Mouse (Mus musculus) heart, embryonic 11.5 days (tissue): ENCODE measurements around the gene Stac. TPM values are rescaled to one million over a fixed set of nuclear protein-coding genes. Genes with fewer than 3 reads are reported as not detected.

Experiments
- ATAC-seq: fragments of 200-750 bp; cut with Nextera tagmentation; replicated peaks from 2 replicates; pipeline ENCODE4 v1.8.0; 2017; ENCODE audit warnings: moderate library complexity; ENCODE audit not compliant: insufficient number of reproducible peaks, low FRiP score, low TSS enrichment
- H3K27ac ChIP-seq: fragments of 300-500 bp; sonication (generic); 2 replicates; pipeline ENCODE4 v1.5.1; 2014; ENCODE audit warnings: mild to moderate bottlenecking, low read depth, low read length
- H3K27me3 ChIP-seq: fragments of 300-500 bp; sonication (generic); 2 replicates; pipeline ENCODE4 v1.6.1; 2014; ENCODE audit warnings: mild to moderate bottlenecking, low read length, mixed read lengths; ENCODE audit not compliant: control insufficient read depth, insufficient read depth
- H3K36me3 ChIP-seq: fragments of 300-500 bp; sonication (generic); 2 replicates; pipeline ENCODE4 v1.6.1; 2014; ENCODE audit warnings: mild to moderate bottlenecking, low read length, moderate library complexity, mixed read lengths; ENCODE audit not compliant: control insufficient read depth, insufficient read depth
- H3K4me1 ChIP-seq: fragments of 300-500 bp; sonication (generic); 2 replicates; pipeline ENCODE4 v1.6.1; 2014; ENCODE audit warnings: low read length; ENCODE audit not compliant: control insufficient read depth, insufficient read depth
- H3K4me2 ChIP-seq: fragments of 300-500 bp; sonication (generic); 2 replicates; pipeline ENCODE4 v1.6.1; 2014; ENCODE audit warnings: mild to moderate bottlenecking, moderate library complexity
- H3K4me3 ChIP-seq: fragments of 300-500 bp; sonication (generic); 2 replicates; pipeline ENCODE4 v1.5.1; 2014; ENCODE audit warnings: low read depth, low read length
- H3K9ac ChIP-seq: fragments of 300-500 bp; sonication (generic); 2 replicates; pipeline ENCODE4 v1.6.1; 2014; ENCODE audit warnings: mild to moderate bottlenecking, low read depth, low read length, moderate library complexity
- H3K9me3 ChIP-seq: fragments of 300-500 bp; sonication (generic); replicated peaks from 2 replicates; pipeline ENCODE4 v1.6.1; 2016; ENCODE audit warnings: low read length; ENCODE audit not compliant: control insufficient read depth
- WGBS: fragments of 180-500 bp; shearing (Covaris S2); extraction: QIAGEN DNeasy Blood & Tissue Kit; methylation state at CpG from one replicate; pipeline ENCODE4 v1.1.7; 2014; ENCODE audit not compliant: insufficient replicate concordance; 5-methylcytosine and 5-hydroxymethylcytosine counted together
- polyA plus RNA-seq: library from polyadenylated mRNA; unstranded; fragments of >200 nt; fragmentation: Nextera tagmentation; extraction: Ambion mirVana; gene quantifications from 2 replicates; pipeline ENCODE4 v1.2.1, GENCODE M21; 2014

Stac gene
- polyA plus RNA-seq, 1 experiment from 2014 or later = 0.79 TPM

GRCm38 (mm10) chr9:111700101-111700500, 10.0 kb upstream of the Stac start:
- H3K9ac ChIP-seq = no peak overlapping the region
- H3K27ac ChIP-seq = no peak overlapping the region
- no peaks in the 10 kb centered on the region for H3K4me1 ChIP-seq
- no peaks in the 10 kb centered on the region for H3K36me3 ChIP-seq
- no peaks in the 10 kb centered on the region for H3K9me3 ChIP-seq
- no peak overlapping the region for H3K4me3 ChIP-seq
- 49% methylated on average over 2 of the region's 2 CpGs for WGBS
- no peak overlapping the region for H3K4me2 ChIP-seq
- H3K27me3 ChIP-seq = no peaks in the 10 kb centered on the region
- ATAC-seq = no peak

GRCm38 (mm10) chr9:111690484-111690855, 322 bp upstream of the Stac start:
- H3K4me2 ChIP-seq = peak overlapping the region; percentile 96

GRCm38 (mm10) chr9:111689146-111689545, 1.0 kb downstream of the Stac start:
- 81% methylated on average over 11 of the region's 11 CpGs for WGBS
- H3K9me3 ChIP-seq = no peaks in the 10 kb centered on the region
- peaks cover 27% of the 10 kb centered on the region for H3K27me3 ChIP-seq
- H3K9ac ChIP-seq = no peak overlapping the region
- H3K4me2 ChIP-seq = no peak overlapping the region
- H3K4me3 ChIP-seq = no peak overlapping the region
- no peak overlapping the region for H3K27ac ChIP-seq
- no peaks in the 10 kb centered on the region for H3K36me3 ChIP-seq
- no peaks in the 10 kb centered on the region for H3K4me1 ChIP-seq
- no peak for ATAC-seq

More at GRCm38 (mm10) chr9:111690484-111690855, 322 bp upstream of the Stac start:
- Histone ChIP-seq H3K36me3 (no peaks in the 10 kb centered on the region), H3K9me3 (no peaks in the 10 kb centered on the region), H3K27ac (no peak overlapping the region), H3K4me1 (no peaks in the 10 kb centered on the region), H3K4me3 (peak overlapping the region; percentile 62), H3K27me3 (peaks cover 27% of the 10 kb centered on the region), H3K9ac (peak overlapping the region; percentile 66; the same call in 1 of the 2 replicates)
- ATAC-seq = no peak
- 13% methylated on average over 6 of the region's 6 CpGs for WGBS

GRCm38 (mm10) chr9:111684170-111684569, 6.0 kb downstream of the Stac start:
- H3K9me3 ChIP-seq = no peaks in the 10 kb centered on the region
- ATAC-seq = no peak
- H3K4me1 ChIP-seq = no peaks in the 10 kb centered on the region
- no peaks in the 10 kb centered on the region for H3K36me3 ChIP-seq
- H3K4me2 ChIP-seq = no peak overlapping the region
- 84% methylated on average over 2 of the region's 2 CpGs for WGBS
- H3K27ac ChIP-seq = no peak overlapping the region
- H3K9ac ChIP-seq = no peak overlapping the region
- no peak overlapping the region for H3K4me3 ChIP-seq
- peaks cover 11% of the 10 kb centered on the region for H3K27me3 ChIP-seq

- Histone ChIP-seq H3K9ac (no peak overlapping the region), H3K4me1 (no peaks in the 10 kb centered on the region), H3K4me2 (no peak overlapping the region), H3K36me3 (no peaks in the 10 kb centered on the region), H3K9me3 (no peaks in the 10 kb centered on the region), H3K27me3 (no peaks in the 10 kb centered on the region), H3K4me3 (no peak overlapping the region), H3K27ac (no peak overlapping the region)
- 44% methylated on average over 2 of the region's 2 CpGs for WGBS
- ATAC-seq = no peak
Measured at GRCm38 (mm10) chr9:111679516-111679915, 10.6 kb downstream of the Stac start.

GRCm38 (mm10) chr9:111669816-111670215, 20.3 kb downstream of the Stac start:
- WGBS = 80% methylated on average over 6 of the region's 6 CpGs
- no peak overlapping the region for H3K9ac ChIP-seq
- no peak for ATAC-seq
- no peak overlapping the region for H3K4me2 ChIP-seq
- H3K9me3 ChIP-seq = no peaks in the 10 kb centered on the region
- no peaks in the 10 kb centered on the region for H3K36me3 ChIP-seq
- no peaks in the 10 kb centered on the region for H3K4me1 ChIP-seq
- no peaks in the 10 kb centered on the region for H3K27me3 ChIP-seq
- H3K27ac ChIP-seq = no peak overlapping the region
- H3K4me3 ChIP-seq = no peak overlapping the region

- no peaks in the 10 kb centered on the region for H3K4me1 ChIP-seq
- no peak for ATAC-seq
- H3K27ac ChIP-seq = no peak overlapping the region
- H3K9ac ChIP-seq = no peak overlapping the region
- WGBS = 85% methylated on average over 4 of the region's 4 CpGs
- no peaks in the 10 kb centered on the region for H3K27me3 ChIP-seq
- no peaks in the 10 kb centered on the region for H3K36me3 ChIP-seq
- H3K4me3 ChIP-seq = no peak overlapping the region
- H3K4me2 ChIP-seq = no peak overlapping the region
- H3K9me3 ChIP-seq = no peaks in the 10 kb centered on the region
Measured at GRCm38 (mm10) chr9:111655066-111655465, 35.1 kb downstream of the Stac start.

GRCm38 (mm10) chr9:111644228-111644627, 45.9 kb downstream of the Stac start:
- Histone ChIP-seq H3K36me3 (no peaks in the 10 kb centered on the region), H3K9ac (no peak overlapping the region), H3K4me2 (no peak overlapping the region), H3K27ac (no peak overlapping the region), H3K4me1 (no peaks in the 10 kb centered on the region), H3K4me3 (no peak overlapping the region), H3K27me3 (no peaks in the 10 kb centered on the region), H3K9me3 (no peaks in the 10 kb centered on the region)
- ATAC-seq = no peak
- WGBS = 68% methylated on average over 4 of the region's 4 CpGs

GRCm38 (mm10) chr9:111643369-111643768, 46.8 kb downstream of the Stac start:
- Histone ChIP-seq H3K4me2 (no peak overlapping the region), H3K36me3 (no peaks in the 10 kb centered on the region), H3K4me1 (no peaks in the 10 kb centered on the region), H3K9ac (no peak overlapping the region), H3K9me3 (no peaks in the 10 kb centered on the region), H3K27me3 (no peaks in the 10 kb centered on the region), H3K4me3 (no peak overlapping the region), H3K27ac (no peak overlapping the region)
- no peak for ATAC-seq
- WGBS = 60% methylated on average over 5 of the region's 5 CpGs
